Mouse (Mus musculus): ENCODE measurements around the gene Gja1. TPM values are rescaled to one million over a fixed set of nuclear protein-coding genes. Genes with fewer than 3 reads are reported as not detected.

Gene Gja1
- total RNA-seq (2018; cell fraction: chromatin; rRNA removed): 10 to 100 TPM in 10 of 26 experiments, 1 to 10 TPM in 10, under 1 TPM in 6; 0.29 to 58.6 (median 5.6) TPM
- 10 to 100 TPM in 5 of 26 experiments, 1 to 10 TPM in 20, under 1 TPM in 1; 0.86 to 64.2 (median 2.6) TPM for total RNA-seq (2018; cell fraction: cytosol; rRNA removed)
- 10 to 100 TPM in 12 of 26 experiments, 1 to 10 TPM in 14; 1.0 to 65.9 (median 7.7) TPM for total RNA-seq (2018; cell fraction: nucleus; rRNA removed)
- polyA plus RNA-seq (2018): 0.75 to 8.9 TPM (median 1.1 TPM) in 3 replicates

- H3K36me3 ChIP-seq (ENCODE audit: inconsistent target): no peaks in the 10 kb centered on the region
- peak within 1 kb of the TSS; percentile 37 for H3K4me3 ChIP-seq (ENCODE audit: inconsistent target)
- no peak within 1 kb of the TSS for H3K27ac ChIP-seq
- H3K79me2 ChIP-seq (ENCODE audit: inconsistent target): no peaks in the 10 kb centered on the region
- 2% methylated on average over 23 of the region's 23 CpGs for WGBS (ENCODE audit: missing documents)
Measured at GRCm38 (mm10) chr10:56377097-56377965, at the start of gene Gja1. Gene Gja1, plus strand, starts transcription at chr10:56377330.

GRCm38 (mm10) chr10:56338851-56339489 is 38.2 kb upstream of the Gja1 start:
- H3K36me3 ChIP-seq (ENCODE audit: inconsistent target): no peaks in the 10 kb centered on the region
- no peaks in the 10 kb centered on the region for H3K79me2 ChIP-seq (ENCODE audit: inconsistent target)
- H3K27ac ChIP-seq: no peak overlapping the region
- WGBS (ENCODE audit: missing documents): 54% methylated on average over 6 of the region's 6 CpGs
- H3K4me3 ChIP-seq (ENCODE audit: inconsistent target): no peak overlapping the region

- Histone ChIP-seq H3K36me3 (ENCODE audit: inconsistent target) (no peaks in the 10 kb centered on the region), H3K27ac (no peak overlapping the region), H3K79me2 (ENCODE audit: inconsistent target) (no peaks in the 10 kb centered on the region), H3K4me3 (ENCODE audit: inconsistent target) (no peak overlapping the region)
- 71% methylated on average over 4 of the region's 4 CpGs for WGBS (ENCODE audit: missing documents)
Measured at GRCm38 (mm10) chr10:56360472-56360871, 16.7 kb upstream of the Gja1 start.

GRCm38 (mm10) chr10:56369073-56369472 is 8.1 kb upstream of the Gja1 start:
- 16% methylated on average over 7 of the region's 7 CpGs for WGBS (ENCODE audit: missing documents)
- H3K27ac ChIP-seq: no peak overlapping the region
- no peaks in the 10 kb centered on the region for H3K36me3 ChIP-seq (ENCODE audit: inconsistent target)
- H3K4me3 ChIP-seq (ENCODE audit: inconsistent target): no peak overlapping the region
- no peaks in the 10 kb centered on the region for H3K79me2 ChIP-seq (ENCODE audit: inconsistent target)

GRCm38 (mm10) chr10:56373021-56373720 is 4.0 kb upstream of the Gja1 start:
- no peaks in the 10 kb centered on the region for H3K36me3 ChIP-seq (ENCODE audit: inconsistent target)
- no peak overlapping the region for H3K27ac ChIP-seq
- 53% methylated on average over 8 of the region's 8 CpGs for WGBS (ENCODE audit: missing documents)
- no peak overlapping the region for H3K4me3 ChIP-seq (ENCODE audit: inconsistent target)
- no peaks in the 10 kb centered on the region for H3K79me2 ChIP-seq (ENCODE audit: inconsistent target)

GRCm38 (mm10) chr10:56374169-56374568 is 3.0 kb upstream of the Gja1 start:
- Histone ChIP-seq H3K4me3 (ENCODE audit: inconsistent target) (no peak overlapping the region), H3K27ac (no peak overlapping the region), H3K36me3 (ENCODE audit: inconsistent target) (no peaks in the 10 kb centered on the region), H3K79me2 (ENCODE audit: inconsistent target) (no peaks in the 10 kb centered on the region)
- WGBS (ENCODE audit: missing documents): 82% methylated on average over 5 of the region's 5 CpGs

GRCm38 (mm10) chr10:56375906-56376468 is 1.1 kb upstream of the Gja1 start:
- Histone ChIP-seq H3K4me3 (ENCODE audit: inconsistent target) (no peak overlapping the region), H3K27ac (no peak overlapping the region), H3K36me3 (ENCODE audit: inconsistent target) (no peaks in the 10 kb centered on the region), H3K79me2 (ENCODE audit: inconsistent target) (no peaks in the 10 kb centered on the region)
- WGBS (ENCODE audit: missing documents): 90% methylated on average over 9 of the region's 9 CpGs

- under 1% methylated on average over 25 of the region's 25 CpGs for WGBS (ENCODE audit: missing documents)
- Histone ChIP-seq H3K36me3 (ENCODE audit: inconsistent target) (no peaks in the 10 kb centered on the region), H3K4me3 (ENCODE audit: inconsistent target) (peak overlapping the region; percentile 37), H3K27ac (no peak overlapping the region), H3K79me2 (ENCODE audit: inconsistent target) (no peaks in the 10 kb centered on the region)
Measured at GRCm38 (mm10) chr10:56377966-56378647, 977 bp downstream of the Gja1 start.

- no peaks in the 10 kb centered on the region for H3K36me3 ChIP-seq (ENCODE audit: inconsistent target)
- H3K79me2 ChIP-seq (ENCODE audit: inconsistent target): no peaks in the 10 kb centered on the region
- H3K4me3 ChIP-seq (ENCODE audit: inconsistent target): peak overlapping the region; percentile 37
- H3K27ac ChIP-seq: no peak overlapping the region
- 2% methylated on average over 34 of the region's 35 CpGs for WGBS (ENCODE audit: missing documents)
Measured at GRCm38 (mm10) chr10:56378648-56379254, 1.6 kb downstream of the Gja1 start.

GRCm38 (mm10) chr10:56379720-56380119 is 2.6 kb downstream of the Gja1 start:
- Histone ChIP-seq H3K79me2 (ENCODE audit: inconsistent target) (no peaks in the 10 kb centered on the region), H3K27ac (no peak overlapping the region), H3K36me3 (ENCODE audit: inconsistent target) (no peaks in the 10 kb centered on the region), H3K4me3 (ENCODE audit: inconsistent target) (no peak overlapping the region)
- WGBS (ENCODE audit: missing documents): 15% methylated on average over 7 of the region's 7 CpGs

GRCm38 (mm10) chr10:56385195-56386109 is 8.3 kb downstream of the Gja1 start:
- Histone ChIP-seq H3K4me3 (ENCODE audit: inconsistent target) (no peak overlapping the region), H3K79me2 (ENCODE audit: inconsistent target) (no peaks in the 10 kb centered on the region), H3K27ac (no peak overlapping the region), H3K36me3 (ENCODE audit: inconsistent target) (no peaks in the 10 kb centered on the region)
- 91% methylated on average over 13 of the region's 13 CpGs for WGBS (ENCODE audit: missing documents)

- WGBS (ENCODE audit: missing documents): 84% methylated on average over 6 of the region's 6 CpGs
- Histone ChIP-seq H3K36me3 (ENCODE audit: inconsistent target) (no peaks in the 10 kb centered on the region), H3K4me3 (ENCODE audit: inconsistent target) (no peak overlapping the region), H3K27ac (no peak overlapping the region), H3K79me2 (ENCODE audit: inconsistent target) (no peaks in the 10 kb centered on the region)
Measured at GRCm38 (mm10) chr10:56393095-56393784, 16.1 kb downstream of the Gja1 start.
